Mouse (Mus musculus): ENCODE results near the gene Qdpr. TPM values are rescaled to one million over a fixed set of nuclear protein-coding genes. Genes with fewer than 3 reads are reported as not detected.

The Qdpr gene
- 100 to 1,000 TPM; 110 to 138 TPM for total RNA-seq (2021)
- long read RNA-seq, experiment 1, transcript Qdpr-201 (7 exons, 1,380 nt): major isoform, 180 of 185 reads
- long read RNA-seq, experiment 1, partial matches to known transcripts: 3 of 185 reads
- long read RNA-seq, experiment 1, other reads (novel, unspliced or antisense): 2 of 185 reads
- long read RNA-seq, experiment 2, transcript Qdpr-201 (7 exons, 1,380 nt): major isoform, 53 of 59 reads
- long read RNA-seq, experiment 2, partial matches to known transcripts: 2 of 59 reads
- long read RNA-seq, experiment 2, other reads (novel, unspliced or antisense): 2 of 59 reads

DNA sequence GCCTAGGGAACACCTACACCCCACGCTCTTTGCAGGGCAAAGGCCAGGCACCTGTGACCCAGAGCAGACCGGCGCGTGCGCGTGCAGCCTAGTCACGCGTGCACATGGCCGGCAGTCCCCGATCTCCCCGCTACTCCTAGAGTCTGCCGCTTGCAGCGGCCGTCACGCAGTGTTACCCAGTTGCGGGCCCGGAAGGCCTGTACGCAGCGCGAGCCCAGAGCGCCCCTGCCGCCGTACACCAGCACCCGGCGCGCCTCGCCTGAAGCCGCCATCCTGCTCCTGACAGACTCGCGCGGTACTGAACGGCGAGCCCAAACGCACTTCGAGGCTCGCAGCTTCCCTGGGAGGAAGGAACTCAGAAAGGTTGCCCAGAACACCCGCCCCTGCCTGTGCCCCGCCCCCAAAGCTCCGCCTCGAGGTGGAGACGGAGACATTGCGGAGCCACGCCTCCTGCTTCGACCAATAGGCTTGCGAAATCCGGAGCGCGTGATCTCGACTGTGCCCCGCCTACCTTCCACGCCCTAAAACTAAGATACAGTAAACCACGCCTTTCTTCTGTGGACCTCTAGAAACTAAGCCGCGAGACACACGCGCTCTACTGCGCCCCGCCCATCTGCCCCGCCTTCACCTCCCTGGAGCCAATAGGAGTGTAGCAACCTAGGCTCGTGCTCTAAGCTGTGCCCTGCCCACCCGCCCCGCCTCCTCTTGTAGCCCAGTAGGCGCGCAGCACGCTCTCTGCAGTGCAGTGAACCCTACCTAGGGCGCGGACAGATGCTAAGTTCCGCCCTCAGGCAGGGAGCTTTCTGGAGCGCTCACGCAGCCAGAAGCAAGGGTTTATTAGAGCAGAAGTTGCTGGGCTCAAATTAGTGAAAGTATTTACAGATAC, at the start of gene Qdpr:
Qdpr (minus strand) TSS at position 406 of the 886 bp plus-strand sequence.
- DNase-seq: peak; percentile 95 to 98

DNA sequence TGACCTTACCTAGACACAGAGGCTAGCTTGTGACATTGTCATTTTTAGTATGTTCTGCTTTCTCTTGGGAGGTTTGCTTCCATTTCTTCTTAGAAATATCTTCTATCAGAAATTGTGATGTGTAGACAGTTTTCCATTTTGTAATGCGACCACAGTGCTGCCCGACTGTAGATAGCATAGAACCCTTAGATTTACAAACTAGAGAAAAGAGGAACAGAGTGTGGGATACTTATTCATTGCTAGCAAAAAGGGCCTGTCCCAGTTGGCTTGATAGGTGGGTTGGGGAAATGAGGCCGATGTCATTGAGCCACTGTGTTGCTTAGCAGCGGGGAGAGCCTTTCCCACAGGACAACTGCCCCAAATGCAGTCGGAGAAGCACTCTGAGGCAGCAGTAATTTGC, 47.5 kb upstream of the Qdpr start:
- no peak for DNase-seq

GRCm38 (mm10) chr5:45496930-45497550, 47.0 kb upstream of the Qdpr start:
- DNase-seq: no peak

DNA sequence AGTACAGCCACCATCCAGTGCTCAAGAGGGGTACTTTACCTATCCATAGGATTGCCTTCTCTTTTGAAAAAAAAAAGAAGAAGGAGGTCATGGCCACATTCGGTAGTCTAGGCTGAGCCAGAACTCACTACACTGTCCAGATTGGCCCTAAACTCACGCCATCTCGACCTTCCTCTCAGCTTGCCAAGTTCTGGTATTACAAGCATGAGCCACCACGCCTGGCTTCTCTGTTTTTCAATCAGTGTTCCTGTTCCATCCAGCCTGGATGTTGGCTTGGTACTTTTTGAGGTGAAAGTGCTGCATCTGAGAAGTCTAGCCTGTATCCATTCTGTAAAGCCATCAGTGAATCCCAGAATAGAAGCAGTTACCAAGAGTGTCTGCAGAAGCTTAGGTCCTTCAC, 46.4 kb upstream of the Qdpr start:
- DNase-seq: no peak

DNA sequence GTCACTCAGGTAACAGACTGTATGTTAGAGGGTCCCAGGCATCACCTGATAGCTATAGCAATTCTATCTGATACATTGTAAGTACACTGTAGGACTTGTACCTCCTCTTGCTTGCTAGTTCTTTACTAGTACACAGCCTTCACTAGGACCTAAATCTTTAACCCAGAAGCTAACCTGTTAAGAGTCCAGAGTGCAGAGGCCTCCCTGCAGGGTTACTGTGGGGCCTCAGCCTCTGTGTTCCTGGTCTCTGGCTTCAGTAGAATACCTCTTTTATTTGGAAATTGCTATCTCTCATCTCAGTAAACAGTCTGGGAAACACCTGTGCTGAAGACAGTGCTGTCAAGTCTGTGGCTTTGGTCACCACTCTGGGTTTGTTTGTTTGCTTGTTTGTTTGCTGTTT, 46.0 kb upstream of the Qdpr start:
- no peak for DNase-seq

DNA sequence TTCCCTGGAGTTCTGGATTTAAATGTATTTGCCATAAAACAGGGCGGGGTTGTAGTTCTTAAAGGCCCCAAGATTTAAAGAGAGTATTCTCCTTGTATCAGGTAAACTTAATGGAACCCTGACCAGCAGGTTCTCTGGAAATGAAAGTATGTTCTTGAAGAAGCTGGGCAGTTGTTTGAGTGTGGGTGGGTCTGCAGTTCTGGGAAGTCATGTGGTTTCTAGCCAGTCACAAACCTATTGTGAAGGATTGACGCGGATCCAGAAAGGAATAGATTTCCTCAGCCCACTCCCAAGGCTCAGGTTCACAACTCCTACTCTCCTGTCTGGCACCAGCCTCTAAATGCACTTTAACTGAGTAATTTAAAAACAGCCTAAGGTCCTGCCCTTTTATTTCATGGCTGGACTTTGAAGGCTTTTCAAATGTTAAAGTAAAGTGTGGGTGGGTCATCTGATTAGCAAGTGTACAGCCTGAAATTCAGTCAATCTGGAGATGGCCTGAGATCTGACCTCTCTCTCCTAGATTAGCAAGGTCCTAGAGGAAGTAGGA, 45.5 kb upstream of the Qdpr start:
- DNase-seq: no peak

GRCm38 (mm10) chr5:45494093-45494755, 44.2 kb upstream of the Qdpr start:
- no peak for DNase-seq

DNA sequence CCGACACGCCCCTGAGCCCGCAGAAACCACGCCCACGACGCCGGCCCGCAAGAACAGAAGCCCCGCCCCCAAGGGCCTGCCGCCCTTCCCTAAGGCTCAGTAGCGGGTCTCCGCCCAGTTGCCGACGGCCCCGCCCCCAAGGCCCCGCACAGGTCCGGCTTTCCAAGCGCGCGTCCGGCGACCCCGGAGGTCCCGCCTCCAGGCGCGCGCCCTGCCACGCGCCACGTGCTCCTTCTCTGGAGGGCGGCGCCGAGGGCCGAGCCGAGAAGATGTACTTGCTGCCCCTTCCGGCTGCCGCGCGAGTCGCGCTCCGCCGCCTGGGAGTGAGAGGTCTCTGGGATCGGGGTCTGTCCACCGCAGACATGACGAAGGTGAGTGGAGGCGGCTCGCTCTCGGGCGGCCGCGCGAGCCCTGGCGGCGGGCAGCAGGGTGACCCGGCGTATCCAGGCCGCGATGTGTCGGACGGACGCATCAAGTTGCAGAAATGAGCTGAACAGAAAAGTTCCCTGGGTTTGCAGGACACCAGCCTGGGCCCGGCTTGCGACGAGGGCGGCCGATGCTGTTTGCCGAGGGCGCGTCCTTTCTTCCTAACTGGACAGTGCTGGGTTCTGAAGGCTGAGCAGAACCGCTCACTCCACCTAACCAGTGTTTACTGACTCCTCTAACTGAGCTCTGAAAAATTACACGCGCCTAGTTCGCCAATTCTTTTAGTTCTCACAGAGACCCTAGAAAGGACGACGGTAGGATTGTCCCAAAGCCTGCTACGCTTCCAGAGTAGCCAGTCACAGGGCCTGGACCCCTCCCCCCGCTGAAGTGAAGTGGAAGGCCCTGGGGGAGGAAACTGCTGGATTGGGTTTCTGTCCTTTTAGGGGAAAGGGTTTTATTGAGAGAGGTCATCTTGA, 43.4 kb upstream of the Qdpr start, which contains the start of gene Lap3:
Lap3 (plus strand) TSS at position 184 of the 902 bp plus-strand sequence.
- DNase-seq: peak; percentile 100

- DNase-seq: no peak
Observed at GRCm38 (mm10) chr5:45491776-45492175, 41.7 kb upstream of the Qdpr start.

DNA sequence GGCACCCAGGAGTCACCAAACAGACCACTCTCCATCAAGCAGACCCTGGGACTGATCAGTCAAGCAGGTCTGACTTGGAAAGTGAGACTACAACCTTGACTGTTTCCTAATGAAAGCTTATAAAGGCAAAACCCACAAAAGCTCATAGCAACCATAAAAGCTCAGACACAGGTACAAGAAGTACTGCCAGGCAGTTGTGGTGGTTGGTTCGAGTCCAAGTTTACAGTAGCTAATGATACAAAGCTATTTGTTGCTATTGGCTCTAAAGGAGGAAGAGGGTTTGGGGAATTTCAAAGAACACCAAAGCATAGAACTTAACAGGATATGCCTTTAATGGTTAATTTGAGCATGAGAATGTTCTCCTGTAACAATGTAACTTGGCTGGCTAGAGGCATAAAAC, 33.6 kb upstream of the Qdpr start:
- DNase-seq: no peak

GRCm38 (mm10) chr5:45482607-45483006, 32.6 kb upstream of the Qdpr start:
- no peak for DNase-seq

DNA sequence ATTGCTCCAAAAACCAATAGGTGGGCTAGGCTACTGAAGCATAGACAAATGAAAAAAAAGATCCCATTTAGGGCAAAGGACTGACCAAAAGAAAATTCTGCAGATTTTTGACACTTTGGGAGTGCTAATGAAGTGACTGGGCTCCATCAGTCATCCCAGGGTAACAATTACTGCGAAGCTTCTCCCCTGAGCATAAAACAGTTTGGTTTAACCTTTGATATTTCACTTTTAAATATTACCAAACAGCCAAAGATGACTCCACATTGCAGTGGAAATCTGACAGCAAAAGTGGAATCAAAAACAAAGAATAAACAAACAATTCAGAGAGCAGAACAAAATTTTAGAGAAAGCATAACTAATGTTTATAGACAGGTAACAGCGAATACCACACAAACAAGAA, 31.1 kb upstream of the Qdpr start:
- no peak for DNase-seq

DNA sequence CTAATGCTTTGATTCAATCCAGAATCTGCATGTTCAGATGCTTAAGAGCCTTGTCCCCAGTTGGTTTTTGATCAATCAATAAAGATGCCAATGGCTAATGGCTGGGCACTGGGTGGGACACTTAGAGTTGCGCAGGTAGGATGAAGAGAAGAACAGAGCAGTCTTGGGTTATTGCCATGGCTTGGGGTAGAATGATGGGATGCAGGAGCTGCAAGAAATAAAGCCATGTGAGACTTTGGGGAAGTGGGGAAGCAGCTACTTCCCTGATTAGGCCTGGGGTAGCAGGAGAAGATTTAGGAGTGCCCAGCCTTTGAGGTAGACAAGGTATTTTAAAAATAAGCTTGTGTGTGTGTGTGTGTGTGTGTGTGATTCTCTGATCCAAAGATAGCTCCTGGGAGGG, 30.0 kb upstream of the Qdpr start:
- DNase-seq: no peak

- DNase-seq: no peak
Observed at GRCm38 (mm10) chr5:45477601-45478000, 27.6 kb upstream of the Qdpr start.

DNA sequence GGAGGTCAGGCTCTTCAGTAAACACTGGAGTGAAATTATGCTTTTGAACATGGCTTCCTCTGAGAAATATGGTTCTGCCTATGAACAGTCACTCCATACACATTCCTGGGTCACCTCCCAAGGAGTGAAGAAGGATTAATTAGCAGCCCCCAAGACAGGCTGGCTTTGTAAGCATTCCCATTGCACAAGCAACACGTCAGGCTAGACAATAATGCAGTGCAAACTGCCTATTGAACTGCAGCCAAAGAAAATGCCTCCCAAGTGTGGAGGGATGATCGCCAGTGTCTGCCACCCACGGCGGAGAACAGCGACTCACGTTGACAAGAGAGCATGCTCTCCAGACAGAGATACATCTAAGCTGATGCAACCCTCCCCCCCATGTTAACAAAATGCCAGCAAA, 26.3 kb upstream of the Qdpr start:
- DNase-seq: no peak

DNA sequence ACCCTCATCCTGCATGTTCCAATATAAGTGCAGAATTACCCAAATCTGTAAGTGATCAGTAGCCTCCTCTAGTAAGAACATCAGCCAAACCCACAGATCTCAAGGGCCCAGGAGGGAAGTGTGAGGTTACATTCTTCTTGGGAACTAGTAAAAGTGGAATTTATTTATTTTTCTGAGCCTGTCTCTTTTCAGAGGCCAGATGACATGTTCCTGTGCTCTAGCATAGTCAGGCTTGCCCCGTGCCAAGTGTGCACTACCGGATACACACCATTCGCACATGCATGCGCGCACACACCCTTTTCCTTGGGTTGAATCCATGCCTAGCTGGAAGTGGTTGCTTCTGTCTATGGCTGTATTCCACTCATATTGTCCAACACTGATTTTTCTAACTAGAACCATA, 25.7 kb upstream of the Qdpr start:
- DNase-seq: no peak

GRCm38 (mm10) chr5:45474758-45475157, 24.7 kb upstream of the Qdpr start:
- DNase-seq: no peak

DNA sequence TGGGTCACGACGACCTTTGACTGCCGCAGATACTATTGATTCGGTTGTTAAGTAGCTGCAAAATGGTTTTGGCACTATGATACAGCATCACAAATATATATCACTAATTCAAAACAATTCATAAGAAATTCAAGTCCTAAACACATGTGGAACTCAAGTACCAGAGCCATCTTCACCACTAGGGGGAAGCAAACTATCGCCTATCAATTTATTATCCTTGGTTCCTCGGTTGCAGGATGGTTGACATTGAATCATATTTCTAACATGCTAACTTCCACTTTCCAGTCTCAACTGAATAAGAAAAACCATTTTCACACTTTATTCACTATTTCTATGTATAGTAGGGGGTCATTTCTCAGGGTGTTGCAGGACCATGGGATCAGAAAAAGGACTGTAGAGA, 24.2 kb upstream of the Qdpr start:
- DNase-seq: peak; percentile 16 to 58

GRCm38 (mm10) chr5:45473521-45473920, 23.5 kb upstream of the Qdpr start:
- DNase-seq: no peak

DNA sequence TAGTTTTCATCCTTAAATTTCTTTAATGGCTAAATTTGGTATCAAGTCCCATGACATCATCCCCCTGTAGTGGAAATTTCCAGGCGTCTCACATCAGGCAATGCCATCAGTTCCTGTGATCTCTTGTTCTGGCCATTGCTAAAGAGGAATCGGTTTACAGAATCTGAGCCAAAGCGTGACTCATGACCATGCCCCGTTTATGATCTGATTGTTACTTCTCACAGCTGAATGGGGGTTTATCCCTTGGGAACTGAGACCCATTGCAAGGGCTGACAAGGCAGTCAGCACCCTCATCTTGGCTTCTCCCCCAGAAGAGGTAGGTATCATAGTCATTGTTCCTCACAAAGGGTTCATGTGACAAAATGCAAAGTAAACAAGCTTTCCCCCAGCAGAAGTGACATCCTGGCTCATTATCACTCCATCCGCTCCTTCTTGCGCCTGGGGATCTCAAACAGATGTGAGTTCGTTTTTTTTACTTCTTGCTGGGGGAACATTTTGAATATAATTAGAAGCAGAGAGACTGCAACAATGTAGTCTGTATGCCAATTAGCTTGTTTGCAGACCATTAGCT, 22.9 kb upstream of the Qdpr start:
- DNase-seq: peak; percentile 25 to 47

DNA sequence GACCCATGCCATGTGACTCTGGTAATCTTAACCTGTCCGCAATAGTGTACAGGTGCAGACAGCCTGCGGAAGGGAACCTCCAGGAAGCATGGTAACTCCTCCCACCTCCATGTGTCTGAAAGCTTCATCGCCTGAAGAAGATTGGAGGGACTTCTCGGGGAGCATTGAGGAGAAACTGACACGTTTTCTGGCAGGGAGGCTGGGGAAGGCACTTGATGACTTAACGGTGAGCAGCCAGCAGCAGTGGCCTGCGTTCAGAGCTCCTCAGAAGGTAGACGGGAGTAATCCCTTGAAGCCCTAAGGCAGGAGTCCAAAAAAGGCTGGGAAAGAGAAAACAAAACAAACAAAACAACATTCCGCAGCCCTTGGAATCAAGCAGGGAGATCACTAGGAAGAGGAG, 4.4 kb upstream of the Qdpr start:
- DNase-seq: no peak
